7 mouse cellular contexts compared by ENCODE assay signal in genomic region chr13:30659613-30660505, GRCm38 (mm10). TPM values are rescaled to one million over a fixed set of nuclear protein-coding genes. Genes with fewer than 3 reads are reported as not detected.
A peak's percentile ranks its signal among the peaks of the same experiment; 100 is the strongest.
DNase-seq lines count a peak whose midpoint lies in the region; ATAC-seq and TF ChIP-seq lines count a peak whose summit lies in the region.

Gene Dusp22, plus strand, starts transcription at chr13:30659999.

- H3K9ac ChIP-seq in embryonic facial prominence, embryonic 12.5 days: peak within 1 kb of the TSS; percentile 71
- H3K9ac ChIP-seq in kidney, embryonic 14.5 days (ENCODE audit: low read depth, low read length): peak within 1 kb of the TSS; percentile 81
- H3K9ac ChIP-seq in limb, embryonic 14.5 days (ENCODE audit: low read depth, low read length, severe bottlenecking): peak within 1 kb of the TSS; percentile 87
- H3K9ac ChIP-seq in midbrain, embryonic 16.5 days (ENCODE audit: low read depth, low read length): peak within 1 kb of the TSS; percentile 94

- WGBS in embryonic facial prominence, embryonic 12.5 days: under 1% methylated on average over 73 of the region's 74 CpGs
- WGBS in kidney, embryonic 14.5 days: under 1% methylated on average over 64 of the region's 74 CpGs
- WGBS in limb, embryonic 14.5 days: 1% methylated on average over 31 of the region's 74 CpGs
- WGBS in midbrain, embryonic 16.5 days: 1% methylated on average over 22 of the region's 74 CpGs
- 1% methylated on average over 59 of the region's 74 CpGs for WGBS in spleen, adult 2 months

- no peaks in the 10 kb centered on the region for H3K36me3 ChIP-seq in embryonic facial prominence, embryonic 12.5 days
- no peaks in the 10 kb centered on the region for H3K36me3 ChIP-seq in kidney, embryonic 14.5 days (ENCODE audit: control insufficient read depth, insufficient read depth, low read length)
- no peaks in the 10 kb centered on the region for H3K36me3 ChIP-seq in limb, embryonic 14.5 days (ENCODE audit: control insufficient read depth, insufficient read depth, low read length)
- H3K36me3 ChIP-seq in midbrain, embryonic 16.5 days (ENCODE audit: control insufficient read depth, insufficient read depth, low read length): no peaks in the 10 kb centered on the region
- no peaks in the 10 kb centered on the region for H3K36me3 ChIP-seq in spleen, adult 2 months (ENCODE audit: control insufficient read depth, insufficient read depth, low read length)

- peak within 1 kb of the TSS; percentile 54; the same call in 1 of the 2 replicates for H3K27ac ChIP-seq in embryonic facial prominence, embryonic 12.5 days
- H3K27ac ChIP-seq in kidney, embryonic 14.5 days (ENCODE audit: low read depth, low read length): no peak within 1 kb of the TSS
- peak within 1 kb of the TSS; percentile 58 for H3K27ac ChIP-seq in limb, embryonic 14.5 days (replicated peaks; ENCODE audit: low read depth, low read length)
- H3K27ac ChIP-seq in midbrain, embryonic 16.5 days (ENCODE audit: low read length): peak within 1 kb of the TSS; percentile 81
- H3K27ac ChIP-seq in spleen, adult 2 months (ENCODE audit: insufficient read depth, low read length): peak within 1 kb of the TSS; percentile 98

- H3K4me2 ChIP-seq in embryonic facial prominence, embryonic 12.5 days (replicated peaks): peak within 1 kb of the TSS; percentile 69
- H3K4me2 ChIP-seq in kidney, embryonic 14.5 days (replicated peaks; ENCODE audit: low read depth, low read length): peak within 1 kb of the TSS; percentile 63
- H3K4me2 ChIP-seq in limb, embryonic 14.5 days (replicated peaks; ENCODE audit: low read depth, low read length, severe bottlenecking): peak within 1 kb of the TSS; percentile 74
- peak within 1 kb of the TSS; percentile 62 for H3K4me2 ChIP-seq in midbrain, embryonic 16.5 days (ENCODE audit: low read length)

- ATAC-seq in embryonic facial prominence, embryonic 12.5 days (ENCODE audit: insufficient number of reproducible peaks, insufficient read depth, low FRiP score, low TSS enrichment): peak; percentile 90
- ATAC-seq in kidney, embryonic 14.5 days (ENCODE audit: low FRiP score, low TSS enrichment): peak; percentile 97
- peak; percentile 90 for ATAC-seq in limb, embryonic 14.5 days (ENCODE audit: low FRiP score, low read depth)
- ATAC-seq in midbrain, embryonic 16.5 days: peak; percentile 97

- peak; percentile 94 to 98 for DNase-seq in adrenal gland, postnatal 36 days
- DNase-seq in heart, adult 9 months (ENCODE audit: low spot score in 2 of 2): peak; percentile 91 to 93
- peak; percentile 73 for DNase-seq in limb, embryonic 14.5 days (ENCODE audit: low spot score)
- peak; percentile 79 to 82 for DNase-seq in spleen, adult 2 months (ENCODE audit: low read depth in 1 of 2, low spot score in 2 of 2)

- H3K9me3 ChIP-seq in embryonic facial prominence, embryonic 12.5 days: no peaks in the 10 kb centered on the region
- H3K9me3 ChIP-seq in kidney, embryonic 14.5 days (ENCODE audit: control insufficient read depth, low read length): no peaks in the 10 kb centered on the region
- H3K9me3 ChIP-seq in limb, embryonic 14.5 days (ENCODE audit: control insufficient read depth, low read length): no peaks in the 10 kb centered on the region
- H3K9me3 ChIP-seq in midbrain, embryonic 16.5 days (replicated peaks; ENCODE audit: control insufficient read depth, low read length, poor library complexity, severe bottlenecking): no peaks in the 10 kb centered on the region

- no peaks in the 10 kb centered on the region for H3K27me3 ChIP-seq in embryonic facial prominence, embryonic 12.5 days
- H3K27me3 ChIP-seq in kidney, embryonic 14.5 days (ENCODE audit: control insufficient read depth, insufficient read depth, low read length): no peaks in the 10 kb centered on the region
- H3K27me3 ChIP-seq in limb, embryonic 14.5 days (ENCODE audit: control insufficient read depth, insufficient read depth, low read length): no peaks in the 10 kb centered on the region
- H3K27me3 ChIP-seq in midbrain, embryonic 16.5 days (ENCODE audit: control insufficient read depth, insufficient read depth, low read depth, low read length): no peaks in the 10 kb centered on the region
- H3K27me3 ChIP-seq in spleen, adult 2 months (ENCODE audit: control insufficient read depth, insufficient read depth, low read length): no peaks in the 10 kb centered on the region

- TF ChIP-seq CTCF in spleen, adult 2 months (IDR thresholded peaks at IDR 0.05; ENCODE audit: extremely low read depth, insufficient read depth, insufficient read length, insufficient replicate concordance): no peak

- H3K4me1 ChIP-seq in embryonic facial prominence, embryonic 12.5 days: peaks cover 5% of the 10 kb centered on the region; the same call in 1 of the 2 replicates
- H3K4me1 ChIP-seq in kidney, embryonic 14.5 days (ENCODE audit: control insufficient read depth, insufficient read depth, low read length): no peaks in the 10 kb centered on the region
- no peaks in the 10 kb centered on the region; the same call in 1 of the 2 replicates for H3K4me1 ChIP-seq in limb, embryonic 14.5 days (ENCODE audit: control insufficient read depth, insufficient read depth, low read length)
- peaks cover 5% of the 10 kb centered on the region for H3K4me1 ChIP-seq in midbrain, embryonic 16.5 days (ENCODE audit: control insufficient read depth, insufficient read depth, low read length)
- peaks cover 4% of the 10 kb centered on the region; the same call in 1 of the 2 replicates for H3K4me1 ChIP-seq in spleen, adult 2 months (ENCODE audit: control insufficient read depth, insufficient read depth, insufficient read length)

- no peak for TF ChIP-seq POLR2A in limb, embryonic 14.5 days (IDR thresholded peaks at IDR 0.05; ENCODE audit: borderline replicate concordance, extremely low read depth, insufficient read depth, insufficient read length)
- TF ChIP-seq POLR2A in spleen, adult 2 months (IDR thresholded peaks at IDR 0.05; ENCODE audit: low read depth, low read length): peak; percentile 39

- peak within 1 kb of the TSS; percentile 72 for H3K4me3 ChIP-seq in embryonic facial prominence, embryonic 12.5 days
- H3K4me3 ChIP-seq in kidney, embryonic 14.5 days (ENCODE audit: low read length): peak within 1 kb of the TSS; percentile 71
- H3K4me3 ChIP-seq in limb, embryonic 14.5 days (replicated peaks; ENCODE audit: low read length): peak within 1 kb of the TSS; percentile 73
- peak within 1 kb of the TSS; percentile 88 for H3K4me3 ChIP-seq in midbrain, embryonic 16.5 days (ENCODE audit: low read depth, low read length)
- H3K4me3 ChIP-seq in spleen, adult 2 months (ENCODE audit: extremely low read depth, insufficient read depth, insufficient read length): peak within 1 kb of the TSS; percentile 75

RNA-seq across cellular contexts. Expression of gene Dusp22, which starts in this region (rescaled TPM):
- total RNA-seq in adrenal gland, postnatal 36 days (2021): 10 to 100 TPM; 24.9 to 32.8 TPM
- polyA plus RNA-seq in embryonic facial prominence, embryonic 12.5 days (2016; fragmentation: Nextera tagmentation; extraction: Ambion mirVana): 25.8 and 26.1 TPM in 2 replicates
- polyA plus RNA-seq in kidney, embryonic 14.5 days (2014; fragmentation: Nextera tagmentation; extraction: Ambion mirVana): 16.3 and 22.5 TPM in 2 replicates
- polyA plus RNA-seq in limb, embryonic 14.5 days (2012; rRNA removed): 24.3 and 28.5 TPM in 2 replicates
- 35.9 and 40.3 TPM in 2 replicates for polyA plus RNA-seq in limb, embryonic 14.5 days (2014; fragmentation: Nextera tagmentation; extraction: Ambion mirVana)
- 27.1 and 32.1 TPM in 2 replicates for polyA plus RNA-seq in midbrain, embryonic 16.5 days (2015; fragmentation: Nextera tagmentation; extraction: Ambion mirVana)
- polyA plus RNA-seq in spleen, adult 2 months (2012; rRNA removed): 10.3 and 12.3 TPM in 2 replicates
